Mouse (Mus musculus): Measurements from ENCODE around the gene BC051142. TPM values are rescaled to one million over a fixed set of nuclear protein-coding genes. Genes with fewer than 3 reads are reported as not detected.

BC051142 gene
- total RNA-seq, 2 experiments from 2014 or later: 1.5 to 3.6 TPM

Other genes starting within 250 kb of the BC051142 start
- gene H2-DMb1, start 245.7 kb upstream of the BC051142 start, total RNA-seq (2021): 1 to 10 TPM; 3.6 to 5.8 TPM
- gene Tap1, start 211.3 kb upstream of the BC051142 start, total RNA-seq (2021): 10 to 100 TPM; 11.9 to 15.5 TPM
- gene Psmb9, start 211.1 kb upstream of the BC051142 start, total RNA-seq (2021): 10 to 100 TPM; 13.5 to 18.2 TPM
- 10 to 100 TPM; 22.8 to 29.1 TPM for gene Psmb8, start 201.1 kb upstream of the BC051142 start, total RNA-seq (2021)
- 10 to 100 TPM; 32.8 to 35.0 TPM for gene Tap2, start 195.3 kb upstream of the BC051142 start, total RNA-seq (2021)
- 1 to 10 TPM; 2.7 to 3.5 TPM for gene H2-Ob, start 159.9 kb upstream of the BC051142 start, total RNA-seq (2021)
- gene H2-Ab1, start 141.1 kb upstream of the BC051142 start, total RNA-seq (2021): 10 to 100 TPM; 27.9 to 36.1 TPM
- 10 to 100 TPM; 40.5 to 44.8 TPM for gene H2-Aa, start 111.0 kb upstream of the BC051142 start, total RNA-seq (2021)
- gene H2-Eb1, start 93.0 kb upstream of the BC051142 start, total RNA-seq (2021): 10 to 100 TPM; 33.3 to 37.7 TPM
- gene H2-Eb2, start 73.2 kb upstream of the BC051142 start, total RNA-seq (2021): under 1 TPM; 0.21 to 0.39 TPM
- under 1 TPM; 0.48 to 0.66 TPM for gene Btnl2, start 44.0 kb upstream of the BC051142 start, total RNA-seq (2021)
- not detected for gene Btnl1, start 21.7 kb upstream of the BC051142 start, total RNA-seq (2021)
- not detected for gene Btnl4, start 78.5 kb downstream of the BC051142 start, total RNA-seq (2021)
- not detected for gene Btnl6, start 118.5 kb downstream of the BC051142 start, total RNA-seq (2021)
- 10 to 100 TPM; 34.9 to 36.3 TPM for gene Notch4, start 165.4 kb downstream of the BC051142 start, total RNA-seq (2021)
- gene Gpsm3, start 191.0 kb downstream of the BC051142 start, total RNA-seq (2021): 10 to 100 TPM; 11.0 to 12.1 TPM
- gene Pbx2, start 192.4 kb downstream of the BC051142 start, total RNA-seq (2021): 10 to 100 TPM; 39.0 to 52.4 TPM
- gene Ager, start 199.0 kb downstream of the BC051142 start, total RNA-seq (2021): 1 to 10 TPM; 2.0 to 4.3 TPM
- gene Rnf5, start 204.9 kb downstream of the BC051142 start, total RNA-seq (2021): 10 to 100 TPM; 70.4 to 71.5 TPM
- 10 to 100 TPM; 92.7 TPM for gene Agpat1, start 205.4 kb downstream of the BC051142 start, total RNA-seq (2021)
- 1 to 10 TPM; 6.1 to 9.9 TPM for gene Egfl8, start 217.2 kb downstream of the BC051142 start, total RNA-seq (2021)
- gene Ppt2, start 229.7 kb downstream of the BC051142 start, total RNA-seq (2021): 10 to 100 TPM; 47.8 to 48.0 TPM
- gene Prrt1, start 230.7 kb downstream of the BC051142 start, total RNA-seq (2021): 1 to 10 TPM; 4.5 to 7.9 TPM
- gene Fkbpl, start 245.9 kb downstream of the BC051142 start, total RNA-seq (2021): 10 to 100 TPM; 11.8 to 14.4 TPM
- 10 to 100 TPM; 37.8 to 40.1 TPM for gene Atf6b, start 248.3 kb downstream of the BC051142 start, total RNA-seq (2021)

All from adrenal gland, postnatal 10 days (tissue).